Mouse (Mus musculus) embryonic facial prominence, embryonic 10.5 days (tissue): ENCODE measurements around the gene Gfod1. TPM values are rescaled to one million over a fixed set of nuclear protein-coding genes. Genes with fewer than 3 reads are reported as not detected.

Source experiments
- DNase-seq: peaks from one replicate; pipeline ENCODE4 v3.0.0-alpha.2; 2017; ENCODE audit warnings: low spot score
- H3K27ac ChIP-seq: fragments of 300-500 bp; sonication (generic); replicated peaks from 2 replicates; pipeline ENCODE4 v1.5.1; 2016; ENCODE audit warnings: mild to moderate bottlenecking
- H3K27me3 ChIP-seq: fragments of 300-500 bp; sonication (generic); replicated peaks from 2 replicates; pipeline ENCODE4 v1.6.1; 2016; ENCODE audit warnings: low read depth, mild to moderate bottlenecking; ENCODE audit not compliant: poor library complexity, severe bottlenecking
- H3K36me3 ChIP-seq: fragments of 300-500 bp; sonication (generic); replicated peaks from 2 replicates; pipeline ENCODE4 v1.6.1; 2016; ENCODE audit warnings: mild to moderate bottlenecking, moderate library complexity
- H3K4me1 ChIP-seq: fragments of 300-500 bp; sonication (generic); 2 replicates; pipeline ENCODE4 v1.6.1; 2016
- H3K4me3 ChIP-seq: fragments of 300-500 bp; sonication (generic); 2 replicates; pipeline ENCODE4 v1.5.1; 2016; ENCODE audit warnings: mild to moderate bottlenecking, moderate library complexity
- H3K9me3 ChIP-seq: fragments of 300-500 bp; sonication (generic); 2 replicates; pipeline ENCODE4 v1.6.1; 2016; ENCODE audit warnings: mild to moderate bottlenecking
- WGBS: fragments of 180-500 bp; shearing (Covaris S2); methylation state at CpG from one replicate; pipeline ENCODE4 v1.1.7; 2016; 5-methylcytosine and 5-hydroxymethylcytosine counted together
- polyA plus RNA-seq: library from polyadenylated mRNA; unstranded; fragments of >200 nt; fragmentation: Nextera tagmentation; extraction: Ambion mirVana; gene quantifications from 2 replicates; pipeline ENCODE4 v1.2.1, GENCODE M21; 2016

Gfod1 gene
- polyA plus RNA-seq = 0.10 and 0.40 TPM in 2 replicates

GRCm38 (mm10) chr13:43304018-43304431 lies at the start of gene Gfod1:
Gfod1 (minus strand) TSS chr13:43304172.
- peaks cover 45% of the 10 kb centered on the region for H3K4me1 ChIP-seq
- peaks cover 79% of the 10 kb centered on the region for H3K27me3 ChIP-seq
- no peaks in the 10 kb centered on the region for H3K9me3 ChIP-seq
- H3K4me3 ChIP-seq = peak within 1 kb of the TSS; percentile 78
- DNase-seq = peak; percentile 96
- H3K36me3 ChIP-seq = no peaks in the 10 kb centered on the region
- WGBS = under 1% methylated on average over 53 of the region's 53 CpGs
- peak within 1 kb of the TSS; percentile 76 for H3K27ac ChIP-seq

DNA sequence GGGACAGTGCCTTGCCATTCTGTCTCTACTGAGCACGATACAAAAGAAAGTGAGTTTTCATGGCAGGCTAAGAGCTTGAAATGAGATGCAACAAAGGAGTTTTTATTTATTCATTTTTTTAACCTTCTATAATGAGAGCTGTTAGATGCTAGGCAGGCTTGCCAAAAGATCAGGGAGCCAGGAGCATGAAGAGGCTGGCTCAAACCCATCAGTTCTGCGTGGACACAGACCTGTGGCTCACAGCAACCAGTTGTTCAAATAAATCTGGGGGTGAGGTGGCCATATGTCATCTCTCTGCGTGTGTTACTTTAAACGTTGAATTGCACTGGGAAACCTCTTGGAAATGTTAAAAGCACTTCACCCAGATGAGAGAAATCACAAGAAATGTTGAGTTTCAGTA lies 49.4 kb upstream of the Gfod1 start:
- DNase-seq = no peak
- H3K4me1 ChIP-seq = peaks cover 17% of the 10 kb centered on the region
- H3K27me3 ChIP-seq = no peaks in the 10 kb centered on the region
- H3K9me3 ChIP-seq = no peaks in the 10 kb centered on the region
- no peak overlapping the region for H3K27ac ChIP-seq
- H3K36me3 ChIP-seq = no peaks in the 10 kb centered on the region
- H3K4me3 ChIP-seq = no peak overlapping the region
- 81% methylated on average over 4 of the region's 4 CpGs for WGBS

GRCm38 (mm10) chr13:43350489-43351169 lies 46.7 kb upstream of the Gfod1 start:
- H3K4me3 ChIP-seq = no peak overlapping the region
- no peak overlapping the region for H3K27ac ChIP-seq
- no peaks in the 10 kb centered on the region for H3K27me3 ChIP-seq
- no peaks in the 10 kb centered on the region for H3K9me3 ChIP-seq
- peaks cover 10% of the 10 kb centered on the region for H3K4me1 ChIP-seq
- WGBS = 66% methylated on average over 9 of the region's 9 CpGs
- no peaks in the 10 kb centered on the region for H3K36me3 ChIP-seq
- DNase-seq = no peak

GRCm38 (mm10) chr13:43349376-43349775 lies 45.4 kb upstream of the Gfod1 start:
- no peak overlapping the region for H3K4me3 ChIP-seq
- whole genome bisulfite sequencing = 86% methylated on average over 8 of the region's 8 CpGs

GRCm38 (mm10) chr13:43346825-43347224 lies 42.9 kb upstream of the Gfod1 start:
- H3K4me3 ChIP-seq = no peak overlapping the region
- H3K27ac ChIP-seq = no peak overlapping the region
- H3K36me3 ChIP-seq = no peaks in the 10 kb centered on the region
- DNase-seq = no peak
- H3K27me3 ChIP-seq = no peaks in the 10 kb centered on the region
- H3K9me3 ChIP-seq = no peaks in the 10 kb centered on the region
- H3K4me1 ChIP-seq = peaks cover 4% of the 10 kb centered on the region

More at GRCm38 (mm10) chr13:43349376-43349775, 45.4 kb upstream of the Gfod1 start:
- no peak for DNase-seq
- H3K9me3 ChIP-seq = no peaks in the 10 kb centered on the region
- no peak overlapping the region for H3K27ac ChIP-seq
- H3K36me3 ChIP-seq = no peaks in the 10 kb centered on the region
- H3K4me1 ChIP-seq = peaks cover 4% of the 10 kb centered on the region
- no peaks in the 10 kb centered on the region for H3K27me3 ChIP-seq

- H3K36me3 ChIP-seq = no peaks in the 10 kb centered on the region
- 72% methylated on average over 4 of the region's 4 CpGs for WGBS
- H3K4me3 ChIP-seq = no peak overlapping the region
- no peak overlapping the region for H3K27ac ChIP-seq
- H3K27me3 ChIP-seq = no peaks in the 10 kb centered on the region
- no peaks in the 10 kb centered on the region for H3K9me3 ChIP-seq
- DNase-seq = no peak
- H3K4me1 ChIP-seq = peaks cover 9% of the 10 kb centered on the region
Observed at GRCm38 (mm10) chr13:43338632-43339031, 34.7 kb upstream of the Gfod1 start.

- no peaks in the 10 kb centered on the region for H3K27me3 ChIP-seq
- H3K4me1 ChIP-seq = peaks cover 9% of the 10 kb centered on the region
- H3K36me3 ChIP-seq = no peaks in the 10 kb centered on the region
- no peak overlapping the region for H3K4me3 ChIP-seq
- no peaks in the 10 kb centered on the region for H3K9me3 ChIP-seq
- H3K27ac ChIP-seq = no peak overlapping the region
- no peak for DNase-seq
- 93% methylated on average over 8 of the region's 8 CpGs for WGBS
Observed at GRCm38 (mm10) chr13:43338001-43338400, 34.0 kb upstream of the Gfod1 start.

- DNase-seq = no peak
- Histone ChIP-seq H3K27ac (0 out of 2 replicates have a peak overlapping the region, but pooled peaks have one; percentile 27), H3K4me1 (peaks cover 19% of the 10 kb centered on the region), H3K27me3 (no peaks in the 10 kb centered on the region), H3K9me3 (no peaks in the 10 kb centered on the region), H3K36me3 (no peaks in the 10 kb centered on the region), H3K4me3 (no peak overlapping the region)
- WGBS = 81% methylated on average over 12 of the region's 12 CpGs
Observed at GRCm38 (mm10) chr13:43336425-43337221, 32.7 kb upstream of the Gfod1 start.

- Histone ChIP-seq H3K4me3 (no peak overlapping the region), H3K4me1 (peaks cover 13% of the 10 kb centered on the region), H3K36me3 (no peaks in the 10 kb centered on the region), H3K9me3 (no peaks in the 10 kb centered on the region), H3K27me3 (no peaks in the 10 kb centered on the region), H3K27ac (no peak overlapping the region)
- 43% methylated on average over 7 of the region's 7 CpGs for WGBS
- DNase-seq = peak; percentile 42
Observed at GRCm38 (mm10) chr13:43332591-43332990, 28.6 kb upstream of the Gfod1 start.

DNA sequence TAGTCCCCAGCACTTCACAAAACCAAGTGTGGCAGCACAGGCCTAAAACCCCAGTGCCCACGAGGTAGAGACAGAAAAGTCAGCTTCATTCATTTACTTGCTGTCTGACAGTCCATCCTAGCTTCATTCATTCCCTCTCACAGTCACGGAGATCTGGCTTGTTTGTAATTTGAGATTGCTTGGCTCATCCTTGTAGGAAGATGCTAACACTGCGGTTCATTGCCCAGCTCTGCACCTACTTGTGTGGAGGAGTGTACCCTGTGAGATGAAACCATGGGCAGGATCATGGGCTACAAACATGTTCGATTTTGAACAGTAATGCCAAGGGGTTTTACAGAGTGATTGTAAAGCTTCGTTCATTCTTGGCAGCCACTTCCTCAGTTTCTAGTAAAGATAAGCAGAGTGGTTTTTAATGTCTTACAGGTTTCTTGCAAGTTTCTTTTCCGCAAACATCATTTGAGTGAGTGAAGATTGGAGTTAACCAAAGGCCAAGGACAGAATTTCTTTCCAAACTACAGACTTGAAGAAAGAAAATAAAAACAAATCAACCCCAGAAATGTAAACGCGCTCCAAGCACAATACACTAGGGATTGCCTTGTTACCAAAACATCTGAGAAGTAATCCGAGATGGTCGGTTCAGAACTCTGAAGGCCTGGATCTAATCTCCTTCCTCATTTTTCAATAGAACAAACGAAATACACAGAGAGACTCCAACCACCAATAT lies 27.9 kb upstream of the Gfod1 start:
- Histone ChIP-seq H3K27ac (no peak overlapping the region), H3K4me3 (no peak overlapping the region), H3K9me3 (no peaks in the 10 kb centered on the region), H3K27me3 (no peaks in the 10 kb centered on the region), H3K36me3 (no peaks in the 10 kb centered on the region), H3K4me1 (peaks cover 13% of the 10 kb centered on the region)
- DNase-seq = no peak
- WGBS = 42% methylated on average over 11 of the region's 11 CpGs

- no peak for DNase-seq
- H3K27ac ChIP-seq = no peak overlapping the region
- H3K4me1 ChIP-seq = no peaks in the 10 kb centered on the region
- WGBS = 77% methylated on average over 1 of the region's 1 CpGs
- H3K4me3 ChIP-seq = no peak overlapping the region
- no peaks in the 10 kb centered on the region for H3K27me3 ChIP-seq
- H3K9me3 ChIP-seq = 0 out of 2 replicates have a peak, but pooled peaks cover 2% of the 10 kb centered on the region
- H3K36me3 ChIP-seq = no peaks in the 10 kb centered on the region
Observed at GRCm38 (mm10) chr13:43325427-43325826, 21.5 kb upstream of the Gfod1 start.

GRCm38 (mm10) chr13:43321492-43321891 lies 17.5 kb upstream of the Gfod1 start:
- no peak overlapping the region for H3K4me3 ChIP-seq
- no peak overlapping the region for H3K27ac ChIP-seq
- H3K27me3 ChIP-seq = no peaks in the 10 kb centered on the region
- 76% methylated on average over 2 of the region's 2 CpGs for WGBS
- H3K9me3 ChIP-seq = 0 out of 2 replicates have a peak, but pooled peaks cover 2% of the 10 kb centered on the region
- no peaks in the 10 kb centered on the region for H3K36me3 ChIP-seq
- no peaks in the 10 kb centered on the region for H3K4me1 ChIP-seq
- DNase-seq = no peak
